Mouse (Mus musculus) cortical plate, adult 2 months (tissue): ENCODE measurements at regions not wholly inside any gene's neighbourhood (a gene's known extent, or its start where the extent isn't known, plus 50 kb on each side); places are given as distances from the start of the nearest gene placed in this dataset.

ENCODE experiments used
- CTCF ChIP-seq: fragments of 200-500 bp; IDR thresholded peaks from 2 replicates; pipeline ENCODE4 v1.5.1; 2011; ENCODE audit warnings: mild to moderate bottlenecking, control low read depth, low read length; ENCODE audit not compliant: insufficient read depth; ENCODE audit errors: extremely low read depth
- POLR2A ChIP-seq: fragments of 200-500 bp; IDR thresholded peaks from 2 replicates; pipeline ENCODE4 v1.6.1; 2011; ENCODE audit warnings: mild to moderate bottlenecking, low read length, control low read depth; ENCODE audit not compliant: insufficient read depth; ENCODE audit errors: extremely low read depth

DNA sequence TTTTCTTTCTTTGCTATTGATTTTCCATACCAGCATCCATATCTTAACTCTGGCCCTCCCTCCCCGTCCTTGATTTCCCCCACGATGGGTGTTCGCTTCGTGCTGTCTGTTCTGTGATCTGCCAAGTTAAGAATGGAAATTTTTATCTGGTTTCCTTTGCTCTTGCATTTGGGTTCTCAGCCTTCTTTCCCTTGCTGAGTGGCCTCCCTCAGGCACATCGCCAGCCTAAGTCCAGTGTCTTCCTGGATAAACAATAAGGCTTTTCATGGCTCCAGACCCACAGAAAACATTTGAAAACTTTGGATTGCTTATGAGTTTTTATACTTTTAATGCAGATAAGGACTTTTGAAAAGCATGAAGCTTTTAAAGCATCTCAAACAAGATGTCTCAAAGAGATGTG lies 355.9 kb upstream of the Maf start:
- TF ChIP-seq CTCF = no peak
- no peak for TF ChIP-seq POLR2A
